Mouse (Mus musculus) thymus, adult 18-20 months (tissue): ENCODE measurements at regions not wholly inside any gene's neighbourhood (a gene's known extent, or its start where the extent isn't known, plus 50 kb on each side); places are given as distances from the start of the nearest gene placed in this dataset.

ENCODE experiments used
- DNase-seq, 2 experiments: peaks; one replicate each; pipeline ENCODE4 v3.0.0; 2022; ENCODE audit warnings: mixed read lengths in 2 of 2

- DNase-seq, result no peak
Observed at GRCm38 (mm10) chr3:52158788-52159260, 53.9 kb upstream of the Maml3 start.

GRCm38 (mm10) chr3:52161688-52162087 is 56.8 kb upstream of the Maml3 start:
- no peak for DNase-seq

GRCm38 (mm10) chr3:52163990-52164389 is 59.1 kb upstream of the Maml3 start:
- DNase-seq, result no peak

- DNase-seq, result no peak
Observed at GRCm38 (mm10) chr3:52167420-52167819, 62.5 kb upstream of the Maml3 start.

GRCm38 (mm10) chr3:52170847-52171246 is 66.0 kb upstream of the Maml3 start:
- no peak for DNase-seq

GRCm38 (mm10) chr3:52171303-52171702 is 66.4 kb upstream of the Maml3 start:
- no peak for DNase-seq

- DNase-seq, result no peak
Observed at GRCm38 (mm10) chr3:52173490-52173889, 68.6 kb upstream of the Maml3 start.

GRCm38 (mm10) chr3:52176108-52176507 is 71.2 kb upstream of the Maml3 start:
- DNase-seq, result no peak

GRCm38 (mm10) chr3:52178851-52179250 is 74.0 kb upstream of the Maml3 start:
- no peak for DNase-seq

GRCm38 (mm10) chr3:52179686-52180085 is 74.8 kb upstream of the Maml3 start:
- DNase-seq, result peak in 1 of 2 experiments; percentile 10

- no peak for DNase-seq
Observed at GRCm38 (mm10) chr3:52180306-52180705, 75.4 kb upstream of the Maml3 start.

- no peak for DNase-seq
Observed at GRCm38 (mm10) chr3:52180785-52181184, 75.9 kb upstream of the Maml3 start.

- no peak for DNase-seq
Observed at GRCm38 (mm10) chr3:52181326-52182101, 76.6 kb upstream of the Maml3 start.

GRCm38 (mm10) chr3:52184241-52184640 is 79.4 kb upstream of the Maml3 start:
- DNase-seq, result no peak

- no peak for DNase-seq
Observed at GRCm38 (mm10) chr3:52185351-52185750, 80.5 kb upstream of the Maml3 start.

GRCm38 (mm10) chr3:52187401-52187801 is 80.7 kb upstream of the Foxo1 start:
- DNase-seq, result no peak

- DNase-seq, result no peak
Observed at GRCm38 (mm10) chr3:52188303-52188702, 79.8 kb upstream of the Foxo1 start.

- no peak for DNase-seq
Observed at GRCm38 (mm10) chr3:52189016-52189415, 79.1 kb upstream of the Foxo1 start.

GRCm38 (mm10) chr3:52190021-52190420 is 78.1 kb upstream of the Foxo1 start:
- no peak for DNase-seq

- DNase-seq, result no peak
Observed at GRCm38 (mm10) chr3:52193026-52193425, 75.1 kb upstream of the Foxo1 start.

- DNase-seq, result no peak
Observed at GRCm38 (mm10) chr3:52194216-52194615, 73.9 kb upstream of the Foxo1 start.

- DNase-seq, result no peak
Observed at GRCm38 (mm10) chr3:52195486-52195885, 72.7 kb upstream of the Foxo1 start.

- peak in 1 of 2 experiments; percentile 50 for DNase-seq
Observed at GRCm38 (mm10) chr3:52196047-52196935, 71.8 kb upstream of the Foxo1 start.

- no peak for DNase-seq
Observed at GRCm38 (mm10) chr3:52196936-52197246, 71.2 kb upstream of the Foxo1 start.
